Mouse (Mus musculus): ENCODE data around the gene Myo1e.

The Myo1e gene

DNA sequence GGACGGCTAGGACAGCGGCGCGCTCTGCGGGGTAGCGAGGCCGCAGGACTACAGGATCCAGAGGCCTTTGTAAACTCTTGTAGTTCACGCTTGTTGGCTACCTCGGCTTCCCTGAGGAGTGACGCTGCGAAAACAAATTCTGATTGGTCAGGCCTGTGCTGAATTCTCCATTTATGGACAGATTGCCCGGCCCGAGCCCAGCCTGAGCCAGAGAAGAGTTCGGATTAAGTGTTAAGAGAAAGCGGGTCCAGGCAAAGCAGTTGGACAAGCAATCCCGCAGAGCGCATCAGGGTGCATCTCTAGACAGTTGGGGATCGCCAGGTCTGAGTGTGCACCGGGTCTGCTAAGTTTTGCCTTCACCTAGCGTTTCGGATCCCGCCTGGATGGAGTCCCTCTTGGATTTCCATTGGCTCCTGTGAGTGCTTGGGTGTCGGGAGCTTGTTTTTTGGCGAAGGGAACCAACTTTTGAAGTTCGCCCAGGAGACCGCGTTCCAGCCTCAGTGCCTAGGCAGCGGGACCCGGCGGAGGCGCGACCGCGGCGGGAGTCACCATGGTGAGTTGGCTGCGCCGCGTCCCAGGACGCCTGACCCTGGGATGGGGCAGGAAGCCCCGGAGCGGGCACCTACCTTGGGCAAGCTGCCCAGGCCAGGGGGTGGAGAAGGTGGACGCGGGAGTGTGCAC lies at the start of gene Myo1e:
Myo1e (plus strand) TSS at position 200 of the 681 bp plus-strand sequence.
- TF ChIP-seq GATA4 (IDR thresholded peaks at IDR 0.05; ENCODE audit: insufficient replicate concordance, low read length): no peak

DNA sequence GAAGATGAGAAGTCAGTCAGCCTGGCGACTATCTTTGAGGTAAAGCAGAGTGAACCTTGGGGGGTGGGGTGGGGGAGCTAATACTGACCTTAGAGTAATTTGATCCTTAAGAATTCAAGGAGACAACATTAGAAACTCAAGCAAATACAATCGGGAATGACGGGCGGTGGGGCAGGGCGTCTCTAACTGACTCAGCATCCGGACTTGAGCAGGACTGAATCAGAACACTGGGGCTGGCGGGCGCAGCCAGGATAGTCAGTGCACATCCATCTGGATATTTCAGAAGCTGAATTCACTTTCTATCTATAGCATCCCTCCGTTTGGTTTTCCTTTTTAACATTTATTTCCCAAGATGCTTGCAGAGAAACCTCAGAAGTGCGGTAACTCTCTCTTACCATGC lies 47.1 kb upstream of the Myo1e start:
- no peak for TF ChIP-seq GATA4 (IDR thresholded peaks at IDR 0.05; ENCODE audit: insufficient replicate concordance, low read length)

DNA sequence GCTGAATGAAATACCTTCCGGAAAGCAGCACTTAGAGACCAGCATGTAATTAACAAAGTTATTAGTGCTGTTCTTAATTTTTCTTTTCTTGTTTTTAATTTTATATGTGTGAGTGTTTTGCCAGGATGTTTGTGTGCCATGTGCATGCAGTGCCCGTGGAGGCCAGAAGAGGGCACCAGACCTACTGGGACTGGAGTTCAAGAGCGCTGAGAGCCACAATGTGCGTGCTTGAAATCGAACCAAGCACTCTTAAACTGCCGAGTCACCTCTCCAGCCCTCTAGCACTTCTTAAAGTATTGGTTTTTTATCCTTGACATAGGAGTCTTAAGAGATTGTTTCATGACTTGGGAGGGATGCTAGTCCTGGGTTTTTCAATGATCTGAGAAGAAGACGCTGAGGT lies 38.2 kb upstream of the Myo1e start:
- TF ChIP-seq GATA4 (IDR thresholded peaks at IDR 0.05; ENCODE audit: insufficient replicate concordance, low read length): no peak

DNA sequence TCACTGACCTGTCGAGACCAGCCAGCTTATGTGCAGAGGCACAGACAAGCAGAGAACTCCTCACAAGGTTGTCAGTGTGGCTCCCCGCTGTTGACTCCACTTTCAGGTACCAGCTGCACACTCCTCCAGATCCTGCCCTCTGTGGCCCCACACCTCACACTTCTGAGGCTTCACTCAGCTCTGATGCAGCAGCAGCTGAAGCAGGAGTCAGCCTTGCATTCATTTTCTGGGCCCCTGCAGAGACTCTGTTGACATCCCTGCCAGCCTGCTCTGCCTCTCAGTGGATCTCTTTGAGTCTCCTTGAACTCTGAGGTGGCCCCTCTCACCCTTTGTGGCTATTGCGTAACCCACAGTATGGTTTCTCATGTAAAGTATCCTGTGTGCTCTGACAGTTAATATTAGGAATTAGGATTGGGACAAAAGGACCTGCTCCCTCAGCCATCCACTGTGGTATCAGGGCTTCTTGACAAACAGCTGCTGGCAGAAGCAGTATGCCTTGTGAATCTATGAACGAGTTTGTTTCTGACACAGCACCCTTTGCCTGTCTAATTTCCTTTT lies 32.8 kb upstream of the Myo1e start:
- TF ChIP-seq GATA4 (IDR thresholded peaks at IDR 0.05; ENCODE audit: insufficient replicate concordance, low read length): no peak

DNA sequence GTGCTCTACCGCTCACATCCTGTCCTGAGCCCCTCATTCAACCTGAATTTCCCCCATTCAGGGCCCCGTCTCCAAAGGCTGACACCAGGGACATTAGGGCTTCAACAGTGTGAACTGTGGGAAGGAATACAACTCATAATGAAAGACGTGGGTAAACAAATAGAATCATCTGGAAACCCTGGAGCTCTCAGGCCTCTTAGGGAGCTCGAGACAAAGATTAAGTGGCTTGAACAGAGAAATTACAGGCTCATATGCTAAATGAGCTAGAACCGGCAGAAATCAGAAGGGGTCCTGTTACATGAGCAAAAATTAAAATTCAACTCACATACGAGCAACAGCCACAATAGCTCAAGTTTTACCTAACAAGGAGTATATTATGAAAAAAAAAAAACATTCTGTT lies 32.3 kb upstream of the Myo1e start:
- TF ChIP-seq GATA4 (IDR thresholded peaks at IDR 0.05; ENCODE audit: insufficient replicate concordance, low read length): no peak

DNA sequence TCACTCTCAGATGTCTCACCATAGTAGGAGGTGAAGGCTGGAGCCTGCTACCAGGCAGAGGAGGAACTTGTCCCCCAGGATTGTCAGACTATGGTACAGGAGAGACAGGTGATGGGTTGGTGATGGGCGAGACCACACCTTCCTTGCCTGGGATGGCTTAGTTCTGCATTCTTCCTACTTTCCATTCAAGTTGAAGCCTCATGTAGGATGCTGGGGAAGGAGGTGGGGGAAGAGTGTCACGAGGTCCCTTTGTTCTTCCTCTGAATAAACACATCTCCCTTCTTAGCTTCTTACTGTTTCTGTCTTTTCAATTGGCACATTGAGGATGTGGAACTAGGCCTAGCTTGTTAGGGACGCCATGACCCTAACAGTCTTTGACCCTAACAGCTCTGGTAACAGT lies 30.9 kb upstream of the Myo1e start:
- TF ChIP-seq GATA4 (IDR thresholded peaks at IDR 0.05; ENCODE audit: insufficient replicate concordance, low read length): no peak

DNA sequence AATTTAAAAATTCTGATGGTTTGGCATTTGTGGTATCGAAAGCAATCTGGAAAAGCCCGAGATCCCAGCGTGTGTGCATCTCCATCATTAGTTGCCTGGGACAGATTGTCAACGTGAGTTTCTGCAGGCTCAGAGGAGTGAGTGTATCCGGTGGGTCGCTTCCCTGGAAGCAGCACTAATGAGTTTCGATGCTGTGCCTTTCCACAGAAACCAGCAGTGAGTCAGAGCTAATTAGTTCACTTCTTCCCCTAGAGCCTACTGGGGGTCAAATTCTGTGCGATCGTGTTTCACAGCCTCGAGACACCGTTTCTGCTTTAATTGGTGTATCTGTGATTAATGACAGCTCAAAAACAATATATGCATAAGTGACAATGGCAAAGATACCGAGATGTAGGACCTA lies 25.4 kb upstream of the Myo1e start:
- no peak for TF ChIP-seq GATA4 (IDR thresholded peaks at IDR 0.05; ENCODE audit: insufficient replicate concordance, low read length)

DNA sequence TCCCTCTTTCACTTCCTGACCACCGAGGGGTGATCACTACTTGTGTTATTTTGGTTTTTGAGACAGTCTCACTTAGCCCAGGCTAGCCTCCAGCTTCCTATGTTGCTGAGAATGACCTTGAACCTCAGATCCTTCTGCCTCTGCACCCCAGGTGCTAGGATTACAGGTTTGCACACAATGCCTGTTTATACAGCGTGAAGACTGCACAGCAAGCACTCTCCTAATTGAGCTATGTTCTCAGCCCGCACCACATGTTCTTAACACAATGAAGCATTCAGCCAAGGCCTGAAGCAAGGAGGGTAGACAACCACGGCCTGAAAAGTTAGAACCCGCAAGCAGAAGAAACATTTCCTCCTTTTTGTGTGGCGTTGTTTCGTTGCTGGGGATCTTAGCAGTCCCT lies 24.5 kb upstream of the Myo1e start:
- TF ChIP-seq GATA4 (IDR thresholded peaks at IDR 0.05; ENCODE audit: insufficient replicate concordance, low read length): no peak

DNA sequence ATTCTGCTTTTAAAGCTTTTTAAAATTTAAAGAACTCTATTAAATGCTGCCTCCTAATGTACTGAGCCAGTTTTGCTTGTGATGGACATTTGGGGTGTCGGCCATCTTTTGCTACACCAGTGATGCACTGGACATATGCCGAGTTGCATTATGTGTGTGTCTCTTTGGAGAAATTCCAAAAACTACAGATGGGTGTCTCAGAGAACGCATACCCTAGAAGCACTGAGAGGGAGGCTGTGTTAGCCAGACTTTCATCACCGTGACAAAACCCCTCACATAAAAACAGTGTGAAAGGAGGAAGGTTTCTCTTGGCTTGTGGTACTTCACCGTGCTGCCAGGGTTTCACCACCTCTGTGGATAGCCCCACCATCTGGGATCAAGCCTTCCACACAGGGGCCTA lies 14.8 kb upstream of the Myo1e start:
- TF ChIP-seq GATA4 (IDR thresholded peaks at IDR 0.05; ENCODE audit: insufficient replicate concordance, low read length): no peak

DNA sequence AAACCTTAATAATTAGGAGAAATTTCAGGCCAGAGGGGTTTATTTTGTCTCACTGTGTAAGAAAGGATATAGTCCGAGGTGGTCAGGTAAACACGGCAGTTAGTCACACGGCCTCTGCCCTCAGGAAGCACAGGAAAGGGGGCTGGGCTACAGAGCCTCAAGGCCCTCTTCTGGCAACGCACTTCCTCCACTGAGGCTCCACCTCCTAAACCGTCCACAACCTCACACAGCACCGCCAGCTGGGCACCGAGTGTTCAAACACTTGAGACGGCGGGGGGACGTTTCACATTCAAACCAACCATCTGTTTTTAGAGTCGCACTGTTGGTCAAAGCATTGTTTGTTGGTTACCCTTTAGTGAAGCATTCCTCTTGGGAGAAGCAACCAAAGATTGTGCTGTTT lies 12.5 kb upstream of the Myo1e start:
- no peak for TF ChIP-seq GATA4 (IDR thresholded peaks at IDR 0.05; ENCODE audit: insufficient replicate concordance, low read length)

DNA sequence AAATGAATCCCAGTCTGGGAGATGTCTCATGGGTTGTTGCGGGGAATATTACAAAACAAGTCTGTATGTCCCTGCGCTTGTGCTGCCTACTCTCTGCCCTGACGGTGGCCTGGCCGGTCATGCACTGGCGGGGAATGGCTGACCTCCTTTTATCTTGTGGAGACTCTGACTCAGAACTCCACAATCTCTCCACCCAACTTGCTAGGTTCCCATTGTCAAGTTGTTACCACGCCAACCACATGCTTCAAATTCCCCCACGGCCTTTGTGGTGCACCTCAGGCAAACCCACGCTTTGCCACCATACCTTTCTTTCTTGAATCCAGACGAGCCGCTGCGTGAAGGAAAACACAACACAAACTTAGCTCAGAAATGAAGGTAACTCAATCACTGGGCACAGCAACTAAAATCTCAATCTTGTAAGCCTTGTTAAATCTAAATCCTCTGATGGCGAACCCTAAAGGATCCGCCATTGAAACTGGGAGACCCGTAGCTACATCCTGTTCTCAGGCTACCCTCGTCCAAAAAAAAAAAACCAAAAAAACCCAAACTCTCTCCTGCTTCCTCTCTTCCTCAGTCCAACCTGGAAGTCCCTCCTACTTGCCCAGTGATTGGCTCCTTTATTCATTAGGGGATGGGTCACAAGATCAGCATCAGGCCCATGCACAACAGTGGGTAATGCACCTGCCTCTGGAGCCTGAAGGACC lies 10.0 kb upstream of the Myo1e start:
- no peak for TF ChIP-seq GATA4 (IDR thresholded peaks at IDR 0.05; ENCODE audit: insufficient replicate concordance, low read length)

DNA sequence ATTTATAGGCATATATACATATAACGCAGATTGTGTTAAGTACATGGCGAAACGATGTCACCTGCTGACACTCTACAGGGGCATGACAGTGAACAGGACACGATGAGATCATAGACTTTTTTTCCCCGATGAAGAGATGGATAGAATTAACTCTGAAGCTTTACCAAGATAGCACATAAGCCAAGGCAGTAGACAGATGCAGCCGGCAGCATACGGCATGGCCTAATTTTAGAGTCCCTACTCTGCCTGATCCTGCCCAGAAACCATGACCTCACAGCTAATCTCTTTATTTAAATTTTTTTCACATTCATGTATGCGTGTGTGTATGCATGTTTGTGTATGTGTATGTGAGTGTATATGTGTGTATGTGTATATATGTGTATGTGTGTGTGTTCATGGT lies 9.2 kb upstream of the Myo1e start:
- TF ChIP-seq GATA4 (IDR thresholded peaks at IDR 0.05; ENCODE audit: insufficient replicate concordance, low read length): no peak

DNA sequence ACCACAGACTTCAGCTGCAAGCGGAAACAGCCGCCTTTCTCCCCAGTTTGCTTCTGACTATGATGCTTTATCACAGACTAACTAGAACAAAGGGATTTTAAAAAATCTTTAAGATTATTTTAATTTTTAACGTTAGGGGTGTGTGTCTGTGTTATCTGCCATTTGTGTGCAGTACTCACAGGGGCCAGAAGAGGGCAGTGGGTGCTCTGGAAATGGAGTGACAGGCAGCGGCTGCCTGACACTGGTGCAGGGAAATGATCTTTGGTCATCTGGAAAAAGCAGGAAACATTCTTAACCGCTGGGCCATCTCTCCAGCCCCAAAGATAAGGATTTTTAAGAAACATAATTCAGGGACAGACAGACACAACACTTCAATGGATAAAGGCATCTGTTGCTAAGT lies 4.4 kb upstream of the Myo1e start:
- no peak; the same call in 1 of the 2 replicates for TF ChIP-seq GATA4 (IDR thresholded peaks at IDR 0.05; ENCODE audit: insufficient replicate concordance, low read length)

DNA sequence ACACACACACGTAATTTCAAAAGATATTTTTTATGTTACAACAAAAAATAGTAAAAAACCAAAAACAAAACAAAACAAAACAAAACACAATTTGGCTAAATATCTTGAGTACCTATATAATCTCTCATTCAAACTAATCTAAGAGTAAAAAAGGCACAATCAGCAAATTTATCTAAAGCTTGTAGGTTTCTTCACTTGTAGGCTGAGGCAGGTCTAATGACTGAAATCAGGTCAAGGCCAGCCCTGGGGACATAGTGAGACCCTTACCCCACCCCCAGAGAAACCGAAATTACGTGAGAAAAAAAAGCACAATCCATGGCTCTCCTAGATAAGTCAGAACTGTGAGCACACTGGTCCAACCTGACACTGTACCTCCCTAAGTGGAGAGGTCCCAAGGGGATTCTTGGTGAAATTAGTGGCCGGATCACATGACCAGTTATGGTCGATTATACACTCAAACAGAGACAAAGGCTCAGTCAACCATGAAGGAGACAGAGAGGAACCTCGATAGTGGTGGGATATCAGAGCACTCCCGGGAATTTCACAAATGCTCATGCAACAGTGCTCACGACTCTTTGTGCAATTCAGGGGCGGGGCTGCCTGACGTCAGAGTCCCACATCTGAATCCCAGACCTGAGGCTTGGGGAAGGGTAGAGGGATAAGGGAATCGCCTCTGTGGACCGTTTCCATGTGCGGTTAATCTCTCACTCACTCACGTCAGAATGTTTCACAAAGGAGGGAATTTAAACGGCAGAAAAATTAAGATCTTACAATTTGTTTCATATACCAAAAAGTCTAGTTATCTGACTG lies 3.7 kb upstream of the Myo1e start:
- no peak for TF ChIP-seq GATA4 (IDR thresholded peaks at IDR 0.05; ENCODE audit: insufficient replicate concordance, low read length)

DNA sequence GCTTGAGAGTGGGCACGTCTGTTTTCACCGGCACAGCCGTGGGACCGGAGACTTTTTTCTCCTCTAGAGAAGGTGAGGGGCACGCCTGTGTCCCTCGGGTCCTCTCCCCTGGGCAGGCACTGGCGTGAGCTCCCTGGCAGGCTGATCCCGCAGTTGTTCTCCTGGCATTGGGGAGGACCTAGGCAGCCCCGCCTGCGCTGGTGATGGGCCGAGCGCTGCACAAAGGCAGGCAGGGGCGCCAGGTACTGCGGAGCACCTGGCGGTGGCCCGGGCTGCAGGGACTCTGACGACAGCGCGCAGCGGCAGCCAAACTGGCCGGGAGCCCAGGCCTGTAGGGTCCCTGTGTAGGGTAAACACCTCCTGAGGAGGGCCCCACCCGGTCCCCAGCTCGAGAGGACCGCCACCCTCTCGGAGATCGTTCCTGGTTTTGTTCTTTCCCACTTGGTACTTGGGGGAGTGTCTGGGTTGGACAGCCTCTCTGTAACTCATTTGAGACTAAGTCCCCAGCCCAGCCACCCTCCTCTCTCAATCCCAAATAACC lies 901 bp downstream of the Myo1e start:
- no peak for TF ChIP-seq GATA4 (IDR thresholded peaks at IDR 0.05; ENCODE audit: insufficient replicate concordance, low read length)

All from liver, adult (tissue).